Mouse (Mus musculus) G1E-ER4 (cell line): Measurements from ENCODE around the gene Itpr1. TPM values are rescaled to one million over a fixed set of nuclear protein-coding genes. Genes with fewer than 3 reads are reported as not detected.

Source experiments
- GATA1 ChIP-seq: IDR thresholded peaks from one replicate; pipeline ENCODE4 v1.8.0; 2012; ENCODE audit warnings: low read length, inconsistent platforms
- polyA plus RNA-seq: library from polyadenylated mRNA; stranded (reverse); fragments of >175 nt; gene quantifications from 2 replicates; pipeline ENCODE4 v1.2.3, GENCODE M21; 2012

Gene Itpr1
- polyA plus RNA-seq, 1 experiment: 6.0 TPM

DNA sequence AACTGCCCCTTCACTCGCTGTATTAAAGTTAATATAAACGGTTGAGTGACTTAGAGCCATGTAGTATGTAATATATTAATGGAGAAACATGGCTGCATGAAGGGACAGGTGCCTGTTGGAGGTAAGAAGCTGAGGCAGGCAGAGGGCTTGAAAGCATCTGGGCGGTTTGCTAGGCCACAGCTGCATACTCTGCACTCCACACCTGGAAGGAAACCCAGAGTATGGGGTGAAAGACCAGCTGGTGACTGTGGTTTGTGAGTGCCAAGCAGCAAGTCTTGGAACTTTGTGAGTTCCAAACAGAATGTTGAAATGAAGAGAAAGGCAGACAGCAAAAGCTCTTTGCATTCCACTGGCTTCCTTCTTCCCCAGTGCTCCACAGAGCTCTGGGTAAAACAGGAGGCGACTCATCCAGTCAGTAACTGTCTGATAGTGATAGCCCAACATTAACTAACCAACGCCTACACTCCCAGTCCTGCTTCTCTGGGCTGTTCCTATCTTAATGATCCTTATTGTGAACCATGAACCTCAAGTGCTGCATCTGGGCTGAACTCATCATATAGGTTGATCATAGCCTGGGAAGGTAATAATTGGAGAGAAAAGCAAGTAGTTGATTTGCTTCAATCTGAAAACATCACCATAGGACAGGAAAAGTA lies 5.9 kb upstream of the Itpr1 start:
- TF ChIP-seq GATA1: no peak

DNA sequence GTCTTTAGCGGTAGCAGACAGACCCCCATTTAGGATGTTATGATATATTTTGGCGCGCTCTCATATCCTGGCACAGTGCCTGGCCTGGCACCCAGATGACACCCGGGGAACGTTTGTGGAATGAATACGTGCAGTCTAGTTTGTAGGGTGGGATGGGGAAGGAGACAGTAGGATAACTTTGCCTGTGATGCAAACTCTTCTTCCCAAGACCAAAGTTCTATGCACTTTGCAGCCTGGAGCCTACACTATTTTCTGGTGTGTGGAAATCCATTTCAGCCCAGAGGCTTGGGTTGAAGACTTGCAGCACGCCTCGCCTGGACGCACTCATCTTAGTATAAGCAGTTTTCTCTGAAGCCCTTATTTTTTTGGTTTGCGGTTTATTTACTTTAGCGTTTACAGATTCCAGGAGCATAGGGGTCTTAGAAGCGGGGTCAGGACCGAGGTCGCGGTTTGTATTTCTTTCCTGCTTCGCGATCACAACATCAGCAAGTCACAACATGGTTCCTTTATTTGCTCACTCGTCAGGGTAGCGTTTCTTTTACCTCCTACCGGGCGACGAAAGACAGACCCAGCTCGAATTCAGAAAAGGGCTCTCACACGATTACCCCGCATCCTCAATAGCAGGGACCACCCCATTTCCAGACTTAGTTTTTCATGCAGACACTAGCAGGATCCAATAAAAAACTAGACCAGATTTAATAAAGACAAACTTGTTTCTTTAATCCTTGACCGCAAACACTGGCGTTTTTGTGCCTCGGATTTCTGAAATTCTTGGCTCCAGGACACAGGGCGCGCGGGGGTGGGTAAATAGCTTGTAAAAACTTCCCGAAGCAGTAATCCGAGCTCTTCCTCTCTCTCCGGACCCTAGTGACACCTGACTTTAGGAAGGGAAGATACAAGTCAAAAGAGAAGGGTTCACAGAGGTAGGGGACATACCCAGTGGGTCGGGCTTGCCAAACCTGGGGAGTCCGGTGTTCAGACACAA lies 708 bp upstream of the Itpr1 start:
- no peak for TF ChIP-seq GATA1

GRCm38 (mm10) chr6:108213481-108214293 lies 791 bp downstream of the Itpr1 start:
- no peak for TF ChIP-seq GATA1

DNA sequence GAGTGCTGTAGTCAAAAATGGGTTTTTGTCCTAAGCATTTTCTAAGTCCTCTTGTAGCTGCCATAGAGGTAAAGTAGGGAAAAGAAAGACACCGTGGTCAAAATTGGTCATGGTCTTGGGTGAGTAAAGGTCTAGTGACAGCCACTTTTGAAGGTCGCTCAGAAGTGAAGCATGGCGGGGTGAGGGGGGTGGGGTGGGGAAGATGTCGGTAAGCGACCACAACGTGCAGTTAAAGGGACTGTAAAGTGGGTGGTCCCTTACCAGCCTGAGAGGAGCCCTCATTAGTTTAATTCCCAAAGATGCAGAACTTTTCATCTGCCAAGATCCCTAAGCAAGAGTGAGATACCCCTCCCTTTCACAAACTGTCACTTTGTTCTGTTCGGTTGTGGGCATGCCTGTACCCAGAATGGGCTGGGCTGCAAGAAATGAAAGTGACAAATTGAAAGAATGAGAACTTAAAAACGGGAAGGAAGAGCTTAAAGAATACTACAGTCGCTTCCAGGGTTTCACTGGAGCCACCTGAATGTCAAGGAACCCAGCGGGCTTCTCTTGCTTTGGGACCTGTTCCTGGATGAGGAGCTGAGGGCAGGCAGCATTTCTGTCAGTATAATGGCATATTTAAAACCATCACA lies 1.5 kb downstream of the Itpr1 start:
- TF ChIP-seq GATA1: no peak

GRCm38 (mm10) chr6:108216091-108216490 lies 3.2 kb downstream of the Itpr1 start:
- no peak for TF ChIP-seq GATA1

- TF ChIP-seq GATA1: no peak
Observed at GRCm38 (mm10) chr6:108216832-108217231, 3.9 kb downstream of the Itpr1 start.

DNA sequence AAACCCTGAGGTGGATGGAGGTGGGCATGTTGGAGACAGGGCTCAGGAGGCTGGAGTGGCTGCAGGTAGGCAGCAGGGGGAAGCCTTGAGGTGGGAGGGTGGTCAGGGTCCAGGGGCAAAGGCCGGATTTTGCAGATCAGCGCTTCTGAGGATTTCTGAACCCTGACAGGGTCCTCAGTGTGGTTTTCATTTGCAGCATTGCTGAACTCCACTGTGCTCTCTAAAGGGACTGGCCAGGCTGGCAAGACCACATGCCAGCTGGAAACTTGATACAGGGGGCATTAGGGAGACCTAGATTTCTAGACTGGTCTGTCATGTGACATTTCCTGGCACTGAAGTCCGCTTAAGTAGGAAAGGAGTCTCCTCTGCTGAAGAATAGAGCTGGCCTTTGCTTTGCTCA lies 5.1 kb downstream of the Itpr1 start:
- no peak for TF ChIP-seq GATA1

- no peak for TF ChIP-seq GATA1
Observed at GRCm38 (mm10) chr6:108222435-108222834, 9.5 kb downstream of the Itpr1 start.

DNA sequence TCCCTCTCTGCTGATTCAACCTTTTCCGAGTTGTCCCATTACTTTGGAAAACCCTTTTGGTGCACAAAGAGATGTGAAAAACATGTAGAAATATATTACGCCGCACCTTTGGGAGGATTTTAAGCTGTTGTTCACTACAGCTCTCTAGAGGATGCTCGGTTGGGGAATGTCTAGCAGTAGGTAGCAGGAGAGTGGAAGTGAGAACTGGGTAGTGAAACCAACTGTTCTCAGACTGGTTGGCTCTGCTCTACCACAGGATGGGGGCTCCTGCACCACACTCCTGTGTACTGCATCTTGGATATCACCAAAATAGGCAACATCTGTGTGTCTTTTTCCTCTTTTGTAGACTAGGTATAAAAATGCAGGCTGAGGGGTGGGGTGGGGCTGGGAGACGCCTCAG lies 10.0 kb downstream of the Itpr1 start:
- TF ChIP-seq GATA1: no peak

DNA sequence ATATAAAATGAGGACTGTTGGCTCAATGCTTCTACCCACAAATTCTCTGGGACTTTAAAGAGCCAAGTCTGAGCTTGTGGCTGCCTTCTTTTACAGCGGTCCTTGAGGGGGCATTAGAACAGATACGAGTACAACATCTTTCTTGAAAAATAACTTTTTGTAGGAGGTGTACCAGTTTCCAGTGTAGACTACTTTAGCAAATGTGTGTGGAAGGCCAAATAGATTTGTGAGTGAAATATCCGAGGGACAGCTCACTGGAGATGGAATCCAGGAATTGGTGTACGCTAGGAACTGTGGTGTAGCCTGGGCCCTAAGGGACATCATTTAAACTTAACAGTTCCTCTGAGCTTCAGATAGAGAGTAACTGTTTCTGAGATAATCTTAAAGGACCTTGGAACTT lies 11.5 kb downstream of the Itpr1 start:
- no peak for TF ChIP-seq GATA1

DNA sequence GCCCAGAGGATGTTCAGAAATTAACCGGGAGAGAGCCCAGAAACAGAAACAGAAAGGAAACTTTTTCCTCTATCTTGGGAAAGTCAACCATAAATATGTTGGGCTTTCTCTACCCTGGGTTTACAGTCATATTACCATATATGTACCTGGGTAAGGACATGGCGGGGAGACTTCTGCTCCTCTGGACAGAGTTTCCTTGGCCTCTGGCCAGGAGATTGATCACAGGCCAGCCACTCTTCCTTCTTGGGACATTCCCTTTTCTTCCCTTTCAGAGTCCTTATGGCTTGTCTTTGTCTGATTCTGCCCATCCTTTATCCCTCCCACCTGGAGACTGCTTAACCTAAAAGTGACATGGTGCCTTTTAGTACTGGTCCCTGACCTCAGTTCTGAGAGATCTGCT lies 12.1 kb downstream of the Itpr1 start:
- no peak for TF ChIP-seq GATA1

GRCm38 (mm10) chr6:108226230-108226629 lies 13.3 kb downstream of the Itpr1 start:
- no peak for TF ChIP-seq GATA1

DNA sequence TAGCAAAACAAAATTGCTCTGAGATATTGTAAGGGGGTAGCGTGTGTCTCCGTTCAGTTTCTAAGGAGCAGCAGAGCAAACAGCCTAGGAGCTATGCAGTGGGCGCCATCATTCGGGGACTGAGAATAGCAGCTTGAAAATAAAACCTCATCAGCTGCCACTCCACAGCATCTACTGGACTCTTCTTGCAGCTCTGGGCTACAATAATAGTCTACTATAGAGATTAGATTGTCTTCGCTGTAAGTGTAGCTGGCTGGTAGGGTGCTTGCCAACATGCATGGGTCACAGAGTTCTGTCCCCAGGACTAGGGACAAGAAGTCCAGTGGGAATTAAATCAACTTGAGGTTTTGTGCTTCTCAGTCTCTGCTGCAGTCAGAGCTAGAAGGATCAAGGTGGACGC lies 14.6 kb downstream of the Itpr1 start:
- no peak for TF ChIP-seq GATA1

DNA sequence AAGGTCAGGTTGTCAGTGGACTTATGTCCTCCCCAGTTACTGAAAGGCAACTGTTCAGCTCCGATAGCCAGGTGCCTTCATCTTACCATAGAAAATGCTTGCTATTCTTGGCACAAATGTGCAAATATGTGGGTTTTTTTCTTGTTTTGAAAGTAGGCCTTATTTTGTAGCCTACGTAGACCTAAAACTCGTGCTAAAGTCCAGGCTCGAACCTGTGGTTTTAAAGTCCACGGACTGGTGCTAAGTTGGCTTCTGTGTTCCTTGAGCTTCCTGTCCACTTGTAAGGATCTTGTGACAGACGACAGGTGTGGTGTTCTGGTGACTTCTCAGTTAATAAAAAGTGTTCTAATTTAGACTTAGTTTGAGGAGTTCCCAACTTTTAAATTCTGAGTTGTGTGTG lies 15.2 kb downstream of the Itpr1 start:
- no peak for TF ChIP-seq GATA1

DNA sequence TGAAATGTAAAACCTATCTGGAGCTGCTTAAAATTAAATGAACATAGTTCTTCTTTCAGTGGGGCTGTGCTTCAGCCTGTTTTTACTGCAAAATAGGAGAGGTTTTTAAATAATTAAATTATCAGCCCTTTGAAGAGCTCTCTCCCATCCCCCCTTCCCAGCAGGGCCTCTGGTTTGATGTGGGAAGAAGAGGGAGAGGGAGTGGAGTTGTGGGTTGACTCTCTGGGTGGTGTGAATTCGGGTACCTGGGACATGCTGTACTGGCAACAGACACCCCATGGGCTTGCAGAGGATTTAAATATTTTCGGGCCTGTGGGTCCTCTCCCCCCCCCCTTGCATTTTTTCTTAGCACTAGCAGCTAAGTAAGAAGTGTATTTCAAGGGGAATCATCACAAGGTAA lies 15.7 kb downstream of the Itpr1 start:
- TF ChIP-seq GATA1: no peak
